Mouse (Mus musculus) G1E (cell line): ENCODE data around the gene Insl3. TPM values are rescaled to one million over a fixed set of nuclear protein-coding genes. Genes with fewer than 3 reads are reported as not detected.
A peak's percentile ranks its signal among the peaks of the same experiment; 100 is the strongest.

Experiments
- ATAC-seq: 2 replicates; pipeline ENCODE4 v1.8.0; 2016; ENCODE audit warnings: mild to moderate bottlenecking; ENCODE audit not compliant: insufficient number of reproducible peaks, poor library complexity, low FRiP score, severe bottlenecking; ENCODE audit errors: extremely low read depth
- DNase-seq: peaks from one replicate; pipeline ENCODE4 v3.0.0; 2012; ENCODE audit warnings: low spot score
- H3K27me3 ChIP-seq: 2 replicates; pipeline ENCODE4 v1.6.1; 2012; ENCODE audit warnings: mild to moderate bottlenecking, low read length, inconsistent platforms; ENCODE audit not compliant: insufficient read depth
- H3K36me3 ChIP-seq: replicated peaks from 2 replicates; pipeline ENCODE3; 2012; ENCODE audit warnings: mild to moderate bottlenecking, inconsistent platforms
- H3K4me1 ChIP-seq: 2 replicates; pipeline ENCODE4 v1.6.1; 2012; ENCODE audit warnings: low read depth, low read length, inconsistent platforms, mixed read lengths; ENCODE audit not compliant: insufficient read depth
- H3K4me3 ChIP-seq: 2 replicates; pipeline ENCODE4 v1.5.1; 2012; ENCODE audit warnings: low read depth, mild to moderate bottlenecking, inconsistent platforms, low read length, moderate library complexity, mixed read lengths
- H3K9me3 ChIP-seq: replicated peaks from 2 replicates; pipeline ENCODE4 v1.6.1; 2012; ENCODE audit warnings: inconsistent platforms
- CTCF ChIP-seq: IDR thresholded peaks from 2 replicates; pipeline ENCODE4 v1.5.1; 2012; ENCODE audit warnings: low read depth, low read length, inconsistent platforms, mixed read lengths
- GATA1 ChIP-seq: IDR thresholded peaks from 2 replicates; pipeline ENCODE4 v1.6.1; 2012; ENCODE audit warnings: borderline replicate concordance, low read length, inconsistent platforms, mixed read lengths
- GATA2 ChIP-seq: IDR thresholded peaks from 2 replicates; pipeline ENCODE4 v1.6.1; 2012; ENCODE audit warnings: low read depth, low read length, inconsistent platforms, borderline replicate concordance
- POLR2AphosphoS5 ChIP-seq: IDR thresholded peaks from 2 replicates; pipeline ENCODE4 v1.6.1; 2012; ENCODE audit warnings: low read depth, low read length, inconsistent platforms; ENCODE audit not compliant: insufficient replicate concordance
- TAL1 ChIP-seq: conservative IDR thresholded peaks from 2 replicates; pipeline ENCODE4 v1.6.1; 2012; ENCODE audit warnings: low read depth, low read length, inconsistent platforms, mixed read lengths
- polyA plus RNA-seq: library from polyadenylated mRNA; stranded (reverse); fragments of >175 nt; gene quantifications from 2 replicates; pipeline ENCODE4 v1.2.3, GENCODE M21; 2012
- total RNA-seq, 2 experiments: library from RNA; stranded (forward) in 1 of 2; stranded (reverse) in 1 of 2; fragments of 200-1000 nt in 1 of 2; fragments of >200 nt in 1 of 2; fragmentation: Nextera tagmentation in 1 of 2; gene quantifications; 2 replicates each; pipeline ENCODE4 v1.2.3; 2014 to 2017

Gene Insl3
- total and polyA plus RNA-seq, 3 experiments = 2.7 to 35.3 (median 3.4) TPM

GRCm38 (mm10) chr8:71670198-71670597, 18.8 kb upstream of the Insl3 start:
- peaks cover 41% of the 10 kb centered on the region for H3K27me3 ChIP-seq
- DNase-seq (peak; percentile 32), ATAC-seq (no peak)
- peak overlapping the region; percentile 74 for H3K4me3 ChIP-seq
- no peaks in the 10 kb centered on the region for H3K9me3 ChIP-seq
- peaks cover 1% of the 10 kb centered on the region for H3K36me3 ChIP-seq
- H3K4me1 ChIP-seq = peaks cover 71% of the 10 kb centered on the region
- TF ChIP-seq CTCF = no peak
- TF ChIP-seq POLR2AphosphoS5 = no peak
- no peak for TF ChIP-seq GATA1
- TF ChIP-seq TAL1 = no peak
- TF ChIP-seq GATA2 = no peak

GRCm38 (mm10) chr8:71670621-71671548, 18.1 kb upstream of the Insl3 start:
- peak; percentile 42 for DNase-seq
- TF ChIP-seq TAL1 (no peak), POLR2AphosphoS5 (no peak), CTCF (no peak), GATA2 (no peak), GATA1 (no peak)
- Histone ChIP-seq H3K4me3 (peak overlapping the region; percentile 74), H3K9me3 (no peaks in the 10 kb centered on the region), H3K4me1 (peaks cover 74% of the 10 kb centered on the region), H3K36me3 (peaks cover 5% of the 10 kb centered on the region), H3K27me3 (peaks cover 41% of the 10 kb centered on the region)
- no peak for ATAC-seq

- Histone ChIP-seq H3K36me3 (peaks cover 5% of the 10 kb centered on the region), H3K4me1 (peaks cover 70% of the 10 kb centered on the region), H3K9me3 (no peaks in the 10 kb centered on the region), H3K27me3 (peaks cover 34% of the 10 kb centered on the region), H3K4me3 (peak within 1 kb of the TSS; percentile 74)
- ATAC-seq = peak; percentile 40; the same call in 1 of the 2 replicates
- TF ChIP-seq TAL1 = no peak
- no peak for TF ChIP-seq POLR2AphosphoS5
- TF ChIP-seq GATA1 = no peak
- TF ChIP-seq CTCF = no peak
- no peak for TF ChIP-seq GATA2
- DNase-seq = peak; percentile 72
Measured at GRCm38 (mm10) chr8:71671549-71671965, 17.5 kb upstream of the Insl3 start, which contains the start of gene Unc13a. Unc13a (minus strand) TSS chr8:71671757.

GRCm38 (mm10) chr8:71672168-71672735, 16.8 kb upstream of the Insl3 start:
- Histone ChIP-seq H3K4me1 (peaks cover 69% of the 10 kb centered on the region), H3K4me3 (no peak overlapping the region; the same call in 1 of the 2 replicates), H3K36me3 (peaks cover 5% of the 10 kb centered on the region), H3K9me3 (no peaks in the 10 kb centered on the region), H3K27me3 (peaks cover 31% of the 10 kb centered on the region)
- DNase-seq (no peak), ATAC-seq (no peak)
- TF ChIP-seq TAL1 (no peak), POLR2AphosphoS5 (no peak), GATA2 (no peak), CTCF (no peak), GATA1 (no peak)

- DNase-seq (no peak), ATAC-seq (no peak)
- H3K27me3 ChIP-seq = peaks cover 20% of the 10 kb centered on the region
- no peak overlapping the region for H3K4me3 ChIP-seq
- H3K9me3 ChIP-seq = peaks cover 8% of the 10 kb centered on the region
- H3K36me3 ChIP-seq = peaks cover 20% of the 10 kb centered on the region
- TF ChIP-seq GATA2 (no peak), CTCF (no peak), TAL1 (no peak), POLR2AphosphoS5 (no peak), GATA1 (no peak)
- H3K4me1 ChIP-seq = peaks cover 66% of the 10 kb centered on the region
Measured at GRCm38 (mm10) chr8:71674071-71674470, 14.9 kb upstream of the Insl3 start.
